Mouse (Mus musculus) megakaryocyte-erythroid progenitor cell, adult 5 weeks (primary cell): Measurements from ENCODE around the gene Ccdc162. TPM values are rescaled to one million over a fixed set of nuclear protein-coding genes. Genes with fewer than 3 reads are reported as not detected.

Experiments used
- polyA plus RNA-seq: library from polyadenylated mRNA; stranded (reverse); fragments of >175 nt; gene quantifications from 2 replicates; pipeline ENCODE4 v1.2.3, GENCODE M21; 2012

Gene Ccdc162
- polyA plus RNA-seq: 0.01 and 0.09 TPM in 2 replicates

DNA sequence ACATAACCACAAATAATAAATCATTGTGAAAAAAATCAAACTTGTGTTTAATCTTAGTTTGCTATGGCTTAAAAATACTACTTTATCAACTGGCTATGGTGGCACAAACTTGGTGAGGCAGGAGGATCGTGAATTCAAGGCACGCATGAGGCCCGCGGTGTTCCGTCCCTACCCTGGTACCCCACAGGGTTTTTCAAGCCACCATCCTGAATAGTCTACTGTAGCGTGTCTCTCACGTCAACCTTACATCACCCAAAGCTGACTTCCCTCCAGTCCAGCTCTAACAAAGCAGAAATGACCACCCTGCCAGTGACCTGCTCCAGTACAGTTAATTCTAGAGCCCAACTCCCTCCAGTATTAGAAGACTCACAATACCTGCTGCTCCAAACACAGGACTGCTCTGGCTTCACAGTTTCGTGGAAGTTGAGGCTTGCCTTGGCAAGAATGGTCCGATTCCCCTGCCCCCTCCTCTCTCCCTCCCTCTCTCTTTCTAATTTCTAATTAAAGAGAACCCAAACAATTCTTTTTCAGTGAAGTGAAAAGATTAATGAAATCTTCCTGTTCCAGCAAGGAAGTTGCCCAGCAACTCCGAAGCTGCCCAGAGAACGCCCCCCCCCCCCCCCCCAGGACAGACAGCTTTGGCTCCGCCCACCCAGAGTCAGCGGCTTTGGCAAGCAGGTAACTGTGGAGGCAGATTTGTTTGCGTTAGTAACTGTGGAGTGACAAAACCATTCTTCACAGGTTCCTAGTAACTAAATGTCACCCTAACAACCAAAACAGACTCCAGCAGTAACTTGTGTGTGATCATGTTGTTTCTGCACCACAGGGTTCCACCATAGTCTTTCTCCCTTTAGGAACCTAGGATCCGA, at the start of gene Ccdc162:
Ccdc162 (minus strand) TSS at position 606 of the 869 bp plus-strand sequence.

GRCm38 (mm10) chr10:41518981-41519618, 197.3 kb downstream of the Ccdc162 start, which contains the start of gene Cd164:
Gene Cd164 (plus strand): TSS chr10:41519414.

DNA sequence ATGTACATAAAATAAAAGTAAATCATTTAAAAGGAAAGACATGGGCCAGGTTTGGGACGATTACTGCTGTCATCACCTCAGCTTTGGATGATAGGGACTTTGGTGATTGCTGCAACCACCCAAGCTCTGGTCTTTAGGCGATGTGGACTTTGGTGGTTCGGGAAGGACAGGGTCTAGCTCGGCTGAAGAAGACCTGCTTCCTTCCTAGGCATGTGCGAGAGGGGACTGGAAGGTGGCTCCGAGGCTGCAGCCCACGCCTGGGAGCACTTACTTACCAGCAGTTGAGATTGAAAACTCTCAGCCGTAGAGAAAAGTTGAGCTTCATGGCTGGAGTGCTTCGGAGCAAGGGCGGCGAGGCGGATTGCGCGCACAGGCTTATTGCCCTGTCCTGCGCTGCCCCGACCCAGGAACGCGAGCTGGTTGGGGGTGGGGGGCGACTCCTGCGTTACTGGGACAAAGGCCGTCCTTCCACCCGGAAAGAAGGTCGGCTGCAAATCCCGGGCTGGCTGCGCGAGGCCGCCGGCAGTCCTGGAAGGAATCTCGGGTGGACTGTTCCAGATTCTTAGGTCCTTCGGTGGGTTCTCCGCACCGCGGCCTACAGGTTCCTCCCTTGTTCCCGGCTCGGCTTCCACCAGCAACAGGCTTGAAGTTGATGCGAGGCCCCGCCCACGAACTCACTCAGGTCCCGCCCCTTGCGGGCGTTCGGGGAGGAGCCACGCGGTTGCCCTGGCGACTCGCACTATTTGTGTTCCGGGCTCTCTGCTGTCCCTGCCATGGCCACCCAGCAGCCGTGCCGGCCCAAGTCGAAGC, 226.5 kb downstream of the Ccdc162 start, which contains the start of the genes Smpd2 and Ppil6:
Smpd2 (minus strand) TSS at position 662 of the 810 bp plus-strand sequence.
Ppil6 (plus strand) TSS at position 732 of the 810 bp plus-strand sequence.

Other genes starting within 250 kb of the Ccdc162 start
- 61.1 and 63.1 TPM in 2 replicates for gene Mical1, start 240.3 kb downstream of the Ccdc162 start, polyA plus RNA-seq
- gene Smpd2, start 226.3 kb downstream of the Ccdc162 start, polyA plus RNA-seq: 29.5 and 30.4 TPM in 2 replicates
- 0.11 and 0.16 TPM in 2 replicates for gene Ppil6, start 226.2 kb downstream of the Ccdc162 start, polyA plus RNA-seq
- gene Cd164, start 197.2 kb downstream of the Ccdc162 start, polyA plus RNA-seq: 229 and 288 TPM in 2 replicates
- 1.7 and 1.9 TPM in 2 replicates for gene Cep57l1, start 93.2 kb upstream of the Ccdc162 start, polyA plus RNA-seq
- 8.5 and 9.9 TPM in 2 replicates for gene Sesn1, start 93.3 kb upstream of the Ccdc162 start, polyA plus RNA-seq